Mouse (Mus musculus): Measurements from ENCODE around the gene Atl2.

DNA sequence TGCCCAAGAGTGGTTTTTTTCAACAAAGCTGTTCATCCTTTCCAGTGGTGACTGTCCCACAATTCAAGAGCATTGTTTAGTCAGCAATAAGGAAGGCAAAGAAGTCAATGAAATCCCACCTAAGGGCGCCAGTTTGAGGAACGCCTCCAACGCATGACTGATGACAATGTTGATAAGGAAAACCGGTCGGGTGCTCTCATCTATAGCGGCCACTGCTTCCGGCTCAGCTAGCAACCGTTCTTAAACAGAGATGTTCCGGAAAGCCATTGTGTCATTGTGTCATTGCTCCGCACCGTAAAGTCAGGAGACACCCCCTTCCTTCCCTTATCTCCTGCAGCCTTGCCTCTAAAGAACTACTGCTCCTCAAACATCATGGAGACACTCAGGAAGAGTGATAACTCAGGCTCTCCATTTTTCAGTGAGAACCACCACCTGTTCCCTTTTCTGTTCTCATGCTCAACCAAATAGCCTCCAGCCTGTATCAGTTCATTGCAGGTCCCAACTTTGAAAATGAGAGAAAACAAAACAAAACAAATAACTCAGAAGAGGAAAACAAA, 30.0 kb upstream of the Atl2 start:
- TF ChIP-seq CTCF (IDR thresholded peaks at IDR 0.05; ENCODE audit: control insufficient read depth, insufficient read depth, insufficient read length) = no peak
- TF ChIP-seq CEBPB (IDR thresholded peaks at IDR 0.05; ENCODE audit: low read depth) = no peak
- TF ChIP-seq USF1 (IDR thresholded peaks at IDR 0.05; ENCODE audit: low read depth) = no peak
